Mouse (Mus musculus) lung, postnatal 25 days (tissue): ENCODE results near the gene Cct7.

ENCODE experiments used
- DNase-seq: peaks from one replicate; pipeline ENCODE4 v3.0.0; 2022; ENCODE audit warnings: low spot score

The Cct7 gene

GRCm38 (mm10) chr6:85502103-85502910, 51.0 kb downstream of the Cct7 start:
- DNase-seq = no peak

DNA sequence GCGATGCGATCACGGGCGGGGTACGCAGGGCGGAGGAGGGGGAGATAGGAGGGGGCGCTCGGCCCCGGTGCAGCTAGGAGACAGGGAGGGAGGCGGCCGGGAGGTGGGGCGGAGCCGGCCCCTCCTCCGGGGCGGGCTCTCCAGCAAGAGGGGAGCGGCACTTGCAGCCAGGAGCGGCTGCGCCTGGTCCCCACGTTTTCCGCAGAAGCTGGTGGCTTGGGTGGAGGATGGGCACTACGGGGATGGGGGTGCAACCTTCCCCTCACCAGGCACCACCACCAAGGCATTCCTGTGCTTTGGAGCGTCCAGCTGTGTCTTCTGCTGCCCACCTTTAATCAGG, 51.6 kb downstream of the Cct7 start, which contains the start of gene Fbxo41:
TSS of gene Fbxo41 (minus strand) at position 84 of the 340 bp plus-strand sequence.
- DNase-seq = no peak

DNA sequence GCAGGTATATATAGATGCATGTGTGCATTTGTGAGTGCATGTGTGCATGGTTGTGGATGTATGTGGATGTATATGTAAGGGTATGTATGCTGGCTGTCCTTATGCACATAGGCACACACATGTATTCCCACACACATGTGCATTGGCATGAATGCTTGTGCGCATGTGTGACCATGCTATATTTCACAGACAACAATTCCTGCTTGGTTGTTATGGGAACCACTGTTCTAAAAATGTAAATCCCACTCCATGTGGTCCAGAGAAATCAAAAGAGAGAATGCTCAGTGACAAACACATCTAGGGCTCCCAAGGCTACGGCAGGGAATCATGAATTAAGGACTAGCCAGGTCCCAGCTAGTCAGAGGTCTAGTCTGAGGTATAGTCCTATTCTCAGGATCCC, 53.6 kb downstream of the Cct7 start:
- DNase-seq = no peak

DNA sequence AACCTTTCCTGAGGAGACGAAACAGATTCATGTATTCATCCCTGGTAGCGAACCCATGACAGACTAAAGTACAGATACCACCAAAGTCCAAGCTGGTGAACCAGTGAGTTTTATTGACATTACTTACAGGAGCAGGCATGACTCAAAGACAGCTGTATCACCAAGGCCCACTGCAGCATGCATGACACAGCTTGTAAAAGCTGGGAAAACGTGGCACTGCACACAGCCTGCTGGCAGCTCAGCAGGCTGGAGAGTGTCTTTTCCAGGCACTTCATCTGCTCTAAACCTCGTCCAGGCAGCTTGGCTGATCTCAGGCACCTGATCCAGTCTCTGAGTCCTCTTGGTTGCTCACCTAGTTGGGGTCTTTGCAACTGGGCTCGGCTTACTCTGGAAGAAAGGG, 57.3 kb downstream of the Cct7 start:
- DNase-seq = no peak

GRCm38 (mm10) chr6:85510476-85510875, 59.2 kb downstream of the Cct7 start:
- peak; percentile 11 for DNase-seq

DNA sequence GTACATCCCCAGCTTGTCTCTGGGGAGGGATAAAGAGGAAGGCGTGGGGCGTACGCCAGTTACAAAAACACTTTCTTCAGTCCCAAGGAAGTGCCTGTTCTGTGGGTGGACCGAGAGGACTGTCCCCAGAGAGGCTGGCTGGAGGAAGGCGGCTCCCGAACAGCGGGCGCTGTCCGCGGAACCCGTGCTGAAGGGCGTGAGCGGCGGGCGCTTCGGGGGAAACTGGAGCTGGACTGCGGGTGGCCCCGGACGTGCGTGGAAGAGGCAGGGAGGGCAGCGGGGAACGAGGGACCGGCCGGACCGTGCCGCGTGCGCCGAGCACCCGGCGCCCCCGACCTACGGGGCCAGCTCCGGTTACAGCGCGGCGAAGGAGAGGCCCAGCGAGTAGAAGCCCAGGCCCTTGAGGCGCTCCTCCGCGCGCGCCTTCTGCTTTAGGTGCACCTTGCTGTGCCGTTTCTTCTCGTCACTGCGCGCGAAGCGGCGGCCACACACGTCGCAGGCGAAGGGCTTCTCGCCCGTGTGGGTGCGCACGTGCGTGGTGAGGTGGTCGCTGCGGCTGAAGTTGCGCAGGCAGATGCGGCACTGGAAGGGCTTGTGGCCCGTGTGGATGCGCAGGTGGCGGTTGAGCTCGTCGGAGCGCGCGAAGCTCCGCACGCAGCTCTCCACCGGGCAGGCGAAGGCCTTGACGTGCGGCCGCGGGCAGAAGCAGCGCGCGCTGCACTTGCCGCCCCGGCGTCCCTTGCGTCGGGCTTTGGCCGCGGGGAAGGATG, 60.2 kb downstream of the Cct7 start:
- DNase-seq = peak; percentile 8

DNA sequence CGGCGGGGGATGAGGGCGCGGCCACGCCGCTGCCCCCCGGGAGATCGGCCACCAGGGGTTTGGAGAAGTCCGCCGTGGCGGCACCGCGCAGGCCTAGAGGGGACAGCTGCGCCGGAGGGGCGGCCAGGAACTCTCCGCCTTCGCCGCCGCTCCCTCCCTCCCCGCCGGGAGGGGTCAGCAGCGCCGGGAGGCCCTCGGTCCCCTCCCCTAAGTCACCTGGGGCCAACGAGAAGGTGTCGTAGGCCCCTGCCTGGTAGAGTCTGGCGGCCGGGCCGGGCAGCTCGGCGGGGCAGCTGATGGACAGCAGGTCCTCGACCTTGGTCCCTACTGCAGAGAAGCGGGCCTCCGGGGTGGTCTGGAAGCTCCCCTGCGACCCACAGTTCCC, 60.7 kb downstream of the Cct7 start:
- DNase-seq = no peak

DNA sequence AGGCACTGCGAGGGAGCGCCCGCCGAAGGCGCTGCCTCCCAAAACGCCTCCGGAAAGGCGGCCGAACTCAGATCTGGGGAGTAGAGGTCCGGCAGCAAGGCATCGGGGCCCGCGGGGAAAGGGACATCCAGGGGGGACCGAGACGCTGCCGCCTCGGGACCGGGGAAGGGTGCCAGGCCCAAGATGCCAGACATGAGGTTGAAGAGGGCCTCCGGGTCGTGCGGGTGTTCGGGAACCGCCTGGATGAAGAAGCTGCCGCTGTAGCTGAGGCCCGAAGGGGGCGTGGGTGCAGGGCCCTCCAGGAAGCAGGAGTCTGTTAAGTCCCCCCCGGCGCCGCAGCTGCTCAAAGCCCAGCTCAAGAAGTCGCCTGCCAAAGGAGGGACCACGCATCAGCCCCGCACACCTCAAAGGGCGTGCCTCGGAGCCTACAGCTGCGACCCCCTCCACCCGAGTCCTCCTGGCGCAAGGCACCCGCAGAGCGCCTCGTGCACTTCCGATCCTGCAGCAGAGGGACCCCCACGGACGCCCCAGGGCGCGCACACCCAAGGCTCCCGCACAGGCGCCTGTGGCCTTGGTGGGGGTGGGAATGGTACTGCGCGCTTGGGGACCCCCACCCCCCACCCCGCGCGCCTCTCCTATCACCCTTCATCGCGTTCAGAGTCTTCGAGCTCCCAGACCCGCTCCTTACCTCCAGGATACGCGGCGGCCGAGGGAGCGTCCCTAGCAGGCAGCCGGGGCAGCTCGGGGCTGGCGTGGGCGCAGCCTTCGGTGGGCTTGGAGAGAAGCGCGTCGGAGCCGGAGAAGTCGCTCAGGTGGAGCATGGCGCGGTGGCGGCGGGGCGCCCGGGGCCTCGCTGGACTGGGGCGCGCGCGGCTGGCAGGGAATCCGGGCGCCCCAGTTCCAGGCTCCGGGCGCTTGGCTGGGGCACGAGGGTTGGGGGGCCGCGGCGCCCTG, 61.5 kb downstream of the Cct7 start:
- no peak for DNase-seq

DNA sequence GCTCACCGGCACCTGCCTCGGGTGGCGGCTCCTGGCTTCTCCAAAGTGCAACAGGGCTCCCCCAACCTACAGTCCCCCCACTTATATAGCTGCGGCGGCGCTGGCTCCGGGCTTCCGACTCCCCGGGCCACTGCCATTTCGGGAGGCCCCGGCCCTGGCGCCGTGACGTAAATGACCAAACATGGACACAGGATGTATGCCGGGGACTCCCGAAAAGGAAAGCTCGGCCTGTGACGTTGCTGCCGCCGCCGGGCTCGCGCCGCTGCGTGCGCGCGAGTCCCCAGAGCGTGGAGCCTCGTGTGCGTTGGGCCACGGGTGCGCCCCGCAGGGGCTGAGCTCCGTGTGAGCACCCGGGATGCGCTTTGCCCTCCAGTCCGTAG, 62.2 kb downstream of the Cct7 start, which contains the start of gene Egr4:
TSS of gene Egr4 (minus strand) at position 59 of the 380 bp plus-strand sequence.
- DNase-seq = no peak

DNA sequence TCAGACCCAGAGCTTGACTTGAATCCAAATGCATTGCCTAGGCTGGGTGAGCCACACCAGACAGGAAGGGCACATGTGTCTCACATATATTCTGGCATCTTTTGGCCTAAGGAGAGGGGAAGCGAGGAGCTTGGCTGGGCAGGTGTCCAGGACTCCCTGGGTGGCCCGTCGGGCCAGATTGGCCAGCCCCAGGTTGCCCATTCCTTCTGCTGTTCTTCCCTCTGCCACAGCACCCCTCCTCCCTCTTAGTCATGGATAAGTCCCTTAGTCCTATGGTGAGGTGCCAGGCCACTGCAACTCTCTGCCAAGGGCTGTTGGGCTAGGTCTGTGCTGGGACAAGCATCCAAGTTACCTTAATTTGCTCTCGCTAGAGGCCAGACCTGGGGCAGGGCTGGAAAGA, 64.6 kb downstream of the Cct7 start:
- DNase-seq = no peak
